Mouse (Mus musculus) E14TG2a.4 (cell line): ENCODE measurements around the gene Hdgfl2.

Experiments used
- CTCF ChIP-seq: conservative IDR thresholded peaks from 2 replicates; pipeline ENCODE4 v1.5.1; 2014; ENCODE audit warnings: low read length
- NANOG ChIP-seq: IDR thresholded peaks from 2 replicates; pipeline ENCODE4 v1.6.1; 2014; ENCODE audit warnings: borderline replicate concordance, low read length, mixed read lengths
- POU5F1 ChIP-seq: IDR thresholded peaks from 2 replicates; pipeline ENCODE4 v1.6.1; 2014; ENCODE audit warnings: low read length, borderline replicate concordance

- TF ChIP-seq CTCF (no peak), POU5F1 (no peak), NANOG (no peak)
These were observed 42.5 kb upstream of the Hdgfl2 start for GRCm38 (mm10) chr17:56036901-56037287.
